Comparison of ENCODE assay signal across 12 mouse cellular contexts in the genomic region with DNA sequence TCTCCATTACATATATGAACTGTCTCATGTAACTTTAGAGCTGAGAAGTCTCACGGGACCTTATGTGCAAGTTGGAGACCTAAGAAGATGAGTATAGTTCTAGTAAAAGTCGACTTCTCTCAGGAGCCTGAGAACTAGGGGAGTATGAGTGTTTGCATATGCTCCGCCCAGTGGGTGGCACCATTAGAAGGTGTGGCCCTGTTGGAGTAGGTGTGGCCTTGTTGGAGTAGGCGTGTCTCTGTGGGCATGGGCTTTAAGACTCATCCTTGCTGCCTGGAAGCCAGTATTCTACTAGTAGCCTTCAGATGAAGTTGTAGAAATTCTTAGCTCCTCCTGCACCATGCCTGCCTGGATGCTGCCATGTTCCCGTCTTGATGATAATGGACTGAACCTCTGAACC.
"Had no signal": no experiment of that assay in that cellular context is flagged by ENCODE, and none has a peak within 500 bp of the region (broad histone marks: within the 10 kb centered on the region; RNA-seq: fewer than 3 reads in every experiment).

No protein-coding gene starts in this region.

- H3K27me3 ChIP-seq: kidney, embryonic 15.5 days; liver, embryonic 15.5 days; midbrain, embryonic 13.5 days; neural tube, embryonic 12.5 days had no signal

- H3K9ac ChIP-seq: kidney, embryonic 15.5 days; liver, embryonic 15.5 days; midbrain, embryonic 13.5 days; neural tube, embryonic 12.5 days had no signal

- H3K4me2 ChIP-seq: kidney, embryonic 15.5 days; liver, embryonic 15.5 days; midbrain, embryonic 13.5 days; neural tube, embryonic 12.5 days had no signal

- ATAC-seq: lung, postnatal 0 days; midbrain, embryonic 13.5 days had no signal

- H3K9me3 ChIP-seq: kidney, embryonic 15.5 days; limb, embryonic 10.5 days; liver, embryonic 15.5 days; midbrain, embryonic 13.5 days; neural tube, embryonic 12.5 days had no signal

- DNase-seq: kidney, postnatal 14 days; lung, adult 2 months; lung, postnatal 36 days; thymus, adult 18-20 months; thymus, postnatal 14 days had no signal

- H3K27ac ChIP-seq: kidney, embryonic 15.5 days; limb, embryonic 10.5 days; liver, embryonic 15.5 days; midbrain, embryonic 13.5 days; neural tube, embryonic 12.5 days had no signal

- H3K4me3 ChIP-seq: kidney, embryonic 15.5 days; limb, embryonic 10.5 days; liver, embryonic 15.5 days; midbrain, embryonic 13.5 days; myocyte; neural tube, embryonic 12.5 days had no signal

- H3K36me3 ChIP-seq: kidney, embryonic 15.5 days; limb, embryonic 10.5 days; liver, embryonic 15.5 days; midbrain, embryonic 13.5 days; neural tube, embryonic 12.5 days had no signal

- H3K4me1 ChIP-seq: kidney, embryonic 15.5 days; liver, embryonic 15.5 days; neural tube, embryonic 12.5 days had no signal
